Mouse (Mus musculus): Measurements from ENCODE around the gene Pih1h3b.

The Pih1h3b gene

GRCm38 (mm10) chrX:140062135-140062975 lies at the start of gene Pih1h3b, which contains the start of gene Nup62cl:
TSS of gene Pih1h3b (plus strand) at chrX:140062879.
TSS of gene Nup62cl (minus strand) at chrX:140062712.
- DNase-seq, result peak; percentile 57

GRCm38 (mm10) chrX:140060886-140061874 lies 1.5 kb upstream of the Pih1h3b start:
- peak; percentile 2 for DNase-seq

GRCm38 (mm10) chrX:140082535-140082934 lies 19.9 kb downstream of the Pih1h3b start:
- DNase-seq, result no peak

- no peak for DNase-seq
Observed at GRCm38 (mm10) chrX:140094066-140094465, 31.4 kb downstream of the Pih1h3b start.
